Mouse (Mus musculus) intestine, embryonic 15.5 days (tissue): ENCODE measurements around the gene Dscaml1. TPM values are rescaled to one million over a fixed set of nuclear protein-coding genes. Genes with fewer than 3 reads are reported as not detected.

ENCODE experiments used
- ATAC-seq: fragments of 200-750 bp; cut with Nextera tagmentation; 2 replicates; pipeline ENCODE4 v1.8.0; 2017; ENCODE audit warnings: moderate TSS enrichment, moderate library complexity
- H3K27ac ChIP-seq: fragments of 300-500 bp; sonication (generic); 2 replicates; pipeline ENCODE4 v1.5.1; 2015; ENCODE audit warnings: mild to moderate bottlenecking, inconsistent platforms
- H3K27me3 ChIP-seq: fragments of 300-500 bp; sonication (generic); replicated peaks from 2 replicates; pipeline ENCODE4 v1.6.1; 2015; ENCODE audit warnings: inconsistent platforms
- H3K36me3 ChIP-seq: fragments of 300-500 bp; sonication (generic); 2 replicates; pipeline ENCODE4 v1.6.1; 2015; ENCODE audit warnings: inconsistent platforms
- H3K4me1 ChIP-seq: fragments of 300-500 bp; sonication (generic); replicated peaks from 2 replicates; pipeline ENCODE4 v1.6.1; 2015; ENCODE audit warnings: inconsistent platforms
- H3K4me2 ChIP-seq: fragments of 300-500 bp; sonication (generic); replicated peaks from 2 replicates; pipeline ENCODE4 v1.6.1; 2015; ENCODE audit warnings: mild to moderate bottlenecking, inconsistent platforms
- H3K4me3 ChIP-seq: fragments of 300-500 bp; sonication (generic); replicated peaks from 2 replicates; pipeline ENCODE4 v1.5.1; 2015; ENCODE audit warnings: inconsistent platforms
- H3K9ac ChIP-seq: fragments of 300-500 bp; sonication (generic); 2 replicates; pipeline ENCODE4 v1.6.1; 2015; ENCODE audit warnings: inconsistent platforms
- H3K9me3 ChIP-seq: fragments of 300-500 bp; sonication (generic); 2 replicates; pipeline ENCODE4 v1.6.1; 2016; ENCODE audit warnings: inconsistent platforms
- WGBS: fragments of 180-500 bp; shearing (Covaris S2); methylation state at CpG from one replicate; pipeline ENCODE4 v1.1.7; 2015; 5-methylcytosine and 5-hydroxymethylcytosine counted together
- polyA plus RNA-seq: library from polyadenylated mRNA; unstranded; fragments of >200 nt; fragmentation: Nextera tagmentation; extraction: Ambion mirVana; gene quantifications from 2 replicates; pipeline ENCODE4 v1.2.1, GENCODE M21; 2015

The Dscaml1 gene
- polyA plus RNA-seq, 1 experiment from 2014 or later: 0.44 TPM

DNA sequence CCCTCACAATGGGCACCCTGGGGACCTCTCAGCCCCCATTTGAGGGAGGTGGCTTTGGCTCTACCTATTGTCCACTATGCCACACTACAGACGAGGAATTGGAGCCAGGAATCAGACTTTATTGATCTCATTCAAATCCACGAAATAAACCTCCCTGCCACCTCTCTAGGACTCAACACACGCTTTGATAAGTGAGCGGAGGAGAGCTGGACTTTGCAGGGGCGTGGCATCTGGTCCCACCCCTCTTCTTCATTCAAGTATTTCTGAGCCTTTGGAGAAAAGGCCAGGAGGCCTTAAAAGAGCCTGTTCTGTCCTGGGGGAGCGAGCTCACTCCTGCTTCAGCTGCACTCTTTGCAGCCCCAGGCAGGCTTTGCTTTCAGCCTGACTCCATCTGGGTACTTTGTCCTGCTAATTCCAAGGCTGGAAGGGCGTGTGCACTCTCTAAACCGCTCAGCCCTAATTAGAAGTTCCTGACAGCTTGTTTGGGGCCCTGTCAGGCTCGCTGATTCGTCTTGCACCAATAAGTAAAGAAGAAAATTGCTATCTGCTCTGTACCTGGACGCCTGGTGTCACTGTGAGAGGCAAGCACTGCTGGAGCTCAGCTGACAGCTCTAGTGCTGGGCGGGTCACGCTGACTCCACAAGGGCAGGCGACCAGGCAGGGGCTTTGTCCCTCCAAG, 75.7 kb downstream of the Dscaml1 start:
- Histone ChIP-seq H3K4me3 (no peak overlapping the region), H3K27me3 (no peaks in the 10 kb centered on the region), H3K4me2 (0 out of 2 replicates have a peak overlapping the region, but pooled peaks have one; percentile 12), H3K9ac (no peak overlapping the region), H3K27ac (no peak overlapping the region), H3K4me1 (peaks cover 27% of the 10 kb centered on the region), H3K36me3 (no peaks in the 10 kb centered on the region), H3K9me3 (no peaks in the 10 kb centered on the region)
- WGBS: 20% methylated on average over 14 of the region's 14 CpGs
- ATAC-seq: 0 out of 2 replicates have a peak, but pooled peaks have one; percentile 27

GRCm38 (mm10) chr9:45504977-45505376, 78.5 kb downstream of the Dscaml1 start:
- no peak overlapping the region for H3K4me3 ChIP-seq
- no peaks in the 10 kb centered on the region for H3K9me3 ChIP-seq
- peaks cover 17% of the 10 kb centered on the region for H3K4me1 ChIP-seq
- 35% methylated on average over 5 of the region's 5 CpGs for whole genome bisulfite sequencing
- H3K9ac ChIP-seq: no peak overlapping the region
- H3K27me3 ChIP-seq: no peaks in the 10 kb centered on the region
- H3K27ac ChIP-seq: no peak overlapping the region
- no peaks in the 10 kb centered on the region for H3K36me3 ChIP-seq
- no peak overlapping the region for H3K4me2 ChIP-seq
- peak; percentile 47 for ATAC-seq

- H3K4me2 ChIP-seq: no peak overlapping the region
- H3K4me3 ChIP-seq: no peak overlapping the region
- peaks cover 17% of the 10 kb centered on the region for H3K4me1 ChIP-seq
- no peak overlapping the region for H3K9ac ChIP-seq
- peak; percentile 68 for ATAC-seq
- H3K27me3 ChIP-seq: no peaks in the 10 kb centered on the region
- H3K36me3 ChIP-seq: no peaks in the 10 kb centered on the region
- no peaks in the 10 kb centered on the region for H3K9me3 ChIP-seq
- no peak overlapping the region for H3K27ac ChIP-seq
- WGBS: 47% methylated on average over 4 of the region's 4 CpGs
These were observed 79.1 kb downstream of the Dscaml1 start for GRCm38 (mm10) chr9:45505487-45505939.

DNA sequence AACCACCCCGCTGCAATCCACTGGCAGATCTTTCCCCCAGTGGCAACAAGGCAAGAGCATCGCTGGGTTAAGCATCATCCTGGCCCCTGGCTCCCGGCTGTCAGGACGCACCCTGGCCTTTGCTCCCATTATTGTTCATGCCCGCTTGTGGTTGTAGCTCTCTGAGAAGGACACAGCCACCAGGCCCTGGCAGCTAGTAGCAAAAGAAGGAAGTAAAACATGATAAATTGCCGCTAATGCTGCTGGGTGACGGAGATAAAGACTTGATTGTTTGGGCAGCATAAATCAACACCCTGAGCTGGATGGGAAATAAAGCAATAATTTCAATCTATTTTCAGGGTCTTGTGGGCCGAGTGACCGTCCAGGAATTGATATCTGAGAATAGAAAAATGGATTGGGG, 81.1 kb downstream of the Dscaml1 start:
- peak; percentile 54 for ATAC-seq
- peaks cover 17% of the 10 kb centered on the region for H3K4me1 ChIP-seq

GRCm38 (mm10) chr9:45510806-45511546, 84.5 kb downstream of the Dscaml1 start:
- no peak for ATAC-seq
- Histone ChIP-seq H3K9ac (no peak overlapping the region), H3K27ac (no peak overlapping the region), H3K9me3 (no peaks in the 10 kb centered on the region), H3K4me1 (peaks cover 5% of the 10 kb centered on the region; the same call in 1 of the 2 replicates), H3K27me3 (no peaks in the 10 kb centered on the region), H3K36me3 (no peaks in the 10 kb centered on the region), H3K4me3 (no peak overlapping the region), H3K4me2 (no peak overlapping the region)
- 85% methylated on average over 10 of the region's 10 CpGs for WGBS

More for the DNA sequence above, 81.1 kb downstream of the Dscaml1 start:
- no peaks in the 10 kb centered on the region for H3K27me3 ChIP-seq
- H3K9me3 ChIP-seq: no peaks in the 10 kb centered on the region
- H3K9ac ChIP-seq: no peak overlapping the region
- no peaks in the 10 kb centered on the region for H3K36me3 ChIP-seq
- no peak overlapping the region for H3K4me3 ChIP-seq
- H3K4me2 ChIP-seq: no peak overlapping the region
- H3K27ac ChIP-seq: no peak overlapping the region
- WGBS: 40% methylated on average over 9 of the region's 9 CpGs

DNA sequence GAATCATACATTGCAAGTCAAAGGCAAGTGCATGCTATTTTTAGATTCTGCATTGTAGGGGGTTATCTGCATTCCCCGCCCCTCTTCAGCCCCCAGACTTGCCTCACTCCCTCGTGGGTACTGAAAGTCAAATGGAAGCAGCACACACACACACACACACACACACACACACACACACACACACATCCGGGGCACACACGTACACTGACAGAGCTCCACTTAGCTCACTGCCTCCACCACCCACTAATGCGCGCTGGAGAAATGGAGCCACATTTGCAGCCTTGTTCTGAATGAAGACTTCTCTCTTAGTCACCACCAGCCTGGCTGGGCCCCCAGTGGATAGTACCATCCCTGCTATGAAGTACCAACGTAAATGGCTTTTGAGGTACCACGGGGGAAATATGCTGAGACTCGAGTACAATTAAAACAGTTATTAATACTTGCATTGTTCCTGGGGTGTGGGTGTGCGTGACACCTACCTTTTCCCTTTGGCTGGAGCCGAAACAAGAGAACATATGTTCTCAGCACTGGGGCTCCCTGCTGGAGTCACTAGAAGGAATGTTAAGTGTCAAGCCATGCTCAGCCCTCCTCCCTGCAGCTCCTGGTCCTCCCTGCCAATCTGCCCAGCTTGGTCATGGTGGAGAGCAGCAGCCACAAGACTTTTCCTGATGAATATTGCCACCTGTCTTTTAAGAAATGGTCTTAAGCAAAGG, 91.7 kb downstream of the Dscaml1 start:
- Histone ChIP-seq H3K4me1 (no peaks in the 10 kb centered on the region), H3K9ac (no peak overlapping the region), H3K27ac (no peak overlapping the region), H3K27me3 (no peaks in the 10 kb centered on the region), H3K9me3 (no peaks in the 10 kb centered on the region), H3K36me3 (no peaks in the 10 kb centered on the region), H3K4me3 (no peak overlapping the region), H3K4me2 (no peak overlapping the region)
- WGBS: 74% methylated on average over 11 of the region's 11 CpGs
- no peak for ATAC-seq

GRCm38 (mm10) chr9:45519841-45520240, 93.4 kb downstream of the Dscaml1 start:
- 56% methylated on average over 6 of the region's 6 CpGs for WGBS
- no peak overlapping the region for H3K9ac ChIP-seq
- no peak for ATAC-seq

GRCm38 (mm10) chr9:45522866-45523265, 96.4 kb downstream of the Dscaml1 start:
- Histone ChIP-seq H3K27me3 (no peaks in the 10 kb centered on the region), H3K4me2 (no peak overlapping the region), H3K4me3 (no peak overlapping the region), H3K4me1 (no peaks in the 10 kb centered on the region), H3K9ac (no peak overlapping the region), H3K9me3 (no peaks in the 10 kb centered on the region), H3K27ac (no peak overlapping the region), H3K36me3 (no peaks in the 10 kb centered on the region)
- no peak for ATAC-seq
- WGBS: 63% methylated on average over 3 of the region's 3 CpGs

More at GRCm38 (mm10) chr9:45519841-45520240, 93.4 kb downstream of the Dscaml1 start:
- Histone ChIP-seq H3K4me2 (no peak overlapping the region), H3K4me3 (no peak overlapping the region), H3K27me3 (no peaks in the 10 kb centered on the region), H3K4me1 (no peaks in the 10 kb centered on the region), H3K27ac (no peak overlapping the region), H3K36me3 (no peaks in the 10 kb centered on the region), H3K9me3 (no peaks in the 10 kb centered on the region)

DNA sequence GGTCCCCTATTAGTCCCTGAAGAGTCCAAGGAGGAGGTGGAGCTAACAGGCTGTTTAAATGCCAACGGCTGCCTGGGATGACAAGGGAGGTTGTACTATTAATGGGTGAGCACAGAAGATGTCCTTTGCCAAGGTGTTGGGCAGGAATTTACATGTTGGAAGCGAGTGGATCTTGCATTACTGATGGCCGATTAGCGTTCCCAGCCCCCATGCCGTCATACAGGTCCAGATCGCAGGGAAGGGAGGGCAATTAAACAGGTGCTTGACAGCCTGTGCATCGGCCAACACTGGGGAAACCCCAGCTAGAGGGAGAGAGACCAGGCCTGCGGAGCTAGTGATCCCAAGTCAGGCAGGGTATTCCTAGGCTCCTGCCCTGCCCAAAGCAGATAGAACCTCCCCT, 98.1 kb downstream of the Dscaml1 start:
- Histone ChIP-seq H3K27me3 (no peaks in the 10 kb centered on the region), H3K36me3 (no peaks in the 10 kb centered on the region), H3K9me3 (no peaks in the 10 kb centered on the region), H3K4me2 (no peak overlapping the region), H3K9ac (no peak overlapping the region), H3K4me3 (no peak overlapping the region), H3K4me1 (no peaks in the 10 kb centered on the region), H3K27ac (no peak overlapping the region)
- ATAC-seq: no peak
- 56% methylated on average over 8 of the region's 8 CpGs for WGBS

GRCm38 (mm10) chr9:45533253-45533652, 106.8 kb downstream of the Dscaml1 start:
- no peaks in the 10 kb centered on the region for H3K9me3 ChIP-seq
- no peaks in the 10 kb centered on the region for H3K27me3 ChIP-seq
- no peak for ATAC-seq
- H3K4me3 ChIP-seq: no peak overlapping the region
- H3K27ac ChIP-seq: no peak overlapping the region
- H3K4me1 ChIP-seq: no peaks in the 10 kb centered on the region
- WGBS: 80% methylated on average over 2 of the region's 2 CpGs
- no peaks in the 10 kb centered on the region for H3K36me3 ChIP-seq
- H3K4me2 ChIP-seq: no peak overlapping the region
- no peak overlapping the region for H3K9ac ChIP-seq

DNA sequence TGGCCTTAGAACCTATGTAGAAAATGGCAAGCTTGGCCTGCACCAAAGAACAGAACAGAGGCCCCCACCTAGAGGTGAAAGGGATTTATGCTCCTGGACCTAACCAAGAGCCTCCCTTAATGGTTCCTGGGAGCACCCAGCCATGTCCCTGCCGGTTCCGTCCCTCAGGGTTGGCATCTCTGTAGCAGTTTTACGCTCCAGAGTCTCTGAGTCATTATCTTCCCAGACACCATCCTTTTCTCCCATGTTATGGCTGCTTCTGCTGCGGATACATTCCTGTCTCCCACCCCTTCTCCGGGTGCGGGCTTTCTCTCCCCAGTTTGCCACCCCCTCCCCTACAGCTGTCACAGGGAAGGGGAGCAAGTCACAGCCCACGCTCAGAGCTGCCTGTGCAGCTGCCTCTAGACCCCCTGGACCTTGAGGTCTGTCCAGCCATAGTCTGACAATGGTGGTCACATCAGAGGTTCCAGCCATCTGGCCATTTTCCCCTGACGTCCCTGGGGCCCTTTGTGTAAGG, 108.1 kb downstream of the Dscaml1 start:
- H3K27ac ChIP-seq: no peak overlapping the region
- H3K27me3 ChIP-seq: no peaks in the 10 kb centered on the region
- WGBS: 81% methylated on average over 8 of the region's 8 CpGs
- ATAC-seq: no peak
- no peak overlapping the region for H3K4me2 ChIP-seq
- H3K9me3 ChIP-seq: no peaks in the 10 kb centered on the region
- H3K36me3 ChIP-seq: no peaks in the 10 kb centered on the region
- H3K9ac ChIP-seq: no peak overlapping the region
- no peak overlapping the region for H3K4me3 ChIP-seq
- H3K4me1 ChIP-seq: no peaks in the 10 kb centered on the region

GRCm38 (mm10) chr9:45537649-45538048, 111.2 kb downstream of the Dscaml1 start:
- H3K4me3 ChIP-seq: no peak overlapping the region
- no peaks in the 10 kb centered on the region for H3K36me3 ChIP-seq
- no peaks in the 10 kb centered on the region for H3K4me1 ChIP-seq
- no peak overlapping the region for H3K9ac ChIP-seq
- no peaks in the 10 kb centered on the region for H3K9me3 ChIP-seq
- no peak for ATAC-seq
- 71% methylated on average over 7 of the region's 7 CpGs for WGBS
- H3K4me2 ChIP-seq: no peak overlapping the region
- H3K27ac ChIP-seq: no peak overlapping the region
- no peaks in the 10 kb centered on the region for H3K27me3 ChIP-seq
